32 mouse cellular contexts compared by ENCODE assay signal in the genomic region with DNA sequence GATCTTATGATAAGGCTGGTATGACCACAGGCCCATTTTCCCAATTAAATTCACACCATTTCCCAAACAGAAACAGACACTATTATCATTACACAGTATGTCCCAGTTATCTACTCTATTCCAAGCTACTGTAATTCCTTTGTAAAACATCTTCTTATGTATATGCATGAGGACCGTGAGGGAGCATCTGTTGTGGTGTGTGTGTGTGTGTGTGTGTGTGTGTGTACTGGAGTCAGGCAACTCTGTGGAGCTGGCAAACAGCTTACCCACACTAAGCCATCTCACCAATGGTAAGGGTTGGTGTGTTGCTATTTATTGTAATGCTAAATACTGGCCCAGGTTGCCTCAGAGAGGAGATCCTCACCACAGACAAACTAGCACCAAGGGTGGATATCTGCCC.
DNase-seq lines count a peak whose midpoint lies in the region; ATAC-seq lines count a peak whose summit lies in the region.
"Had no signal": no experiment of that assay in that cellular context is flagged by ENCODE, and none has a peak within 500 bp of the region (broad histone marks: within the 10 kb centered on the region; RNA-seq: fewer than 3 reads in every experiment).

No protein-coding gene starts in this region.

- no peak for DNase-seq in forebrain, embryonic 10.5 days (ENCODE audit: extremely low spot score, low spot score)
- peak; percentile 35 for DNase-seq in layer of hippocampus, adult 11-12 months (ENCODE audit: low spot score)
- DNase-seq in layer of hippocampus, postnatal 25 days (ENCODE audit: extremely low spot score in 1 of 2, low spot score in 1 of 2): no peak
- DNase-seq in right cerebral cortex, postnatal 10 days (ENCODE audit: low spot score in 2 of 2): peak; percentile 52 to 61
- no peak for DNase-seq in right cerebral cortex, postnatal 25 days
- no peak for DNase-seq in liver, embryonic 11.5 days (ENCODE audit: low spot score)
- DNase-seq: adrenal gland, adult 2 months; adrenal gland, postnatal 36 days; cerebellum, adult 11 months; cerebellum, adult 9-11 months; embryo, embryonic 11 days; gastrocnemius, postnatal 14 days; heart, postnatal 36 days; kidney, adult 9 months; kidney, postnatal 10 days; thymus, adult 2 months; thymus, postnatal 36 days had no signal

- H3K27me3 ChIP-seq in forebrain, embryonic 13.5 days: no peaks in the 10 kb centered on the region
- no peaks in the 10 kb centered on the region for H3K27me3 ChIP-seq in forebrain, embryonic 10.5 days (ENCODE audit: poor library complexity, severe bottlenecking)
- H3K27me3 ChIP-seq in midbrain, embryonic 15.5 days (replicated peaks): no peaks in the 10 kb centered on the region
- H3K27me3 ChIP-seq in liver, embryonic 11.5 days (replicated peaks; ENCODE audit: control insufficient read depth, insufficient read depth, low read length): no peaks in the 10 kb centered on the region
- H3K27me3 ChIP-seq: CH12.LX; embryonic facial prominence, embryonic 12.5 days; limb, embryonic 12.5 days; lung, embryonic 15.5 days; neural tube, embryonic 12.5 days had no signal

- H3K9me3 ChIP-seq in forebrain, embryonic 13.5 days (replicated peaks): no peaks in the 10 kb centered on the region
- no peaks in the 10 kb centered on the region for H3K9me3 ChIP-seq in forebrain, embryonic 10.5 days
- H3K9me3 ChIP-seq in midbrain, embryonic 15.5 days: no peaks in the 10 kb centered on the region
- H3K9me3 ChIP-seq in liver, embryonic 11.5 days (ENCODE audit: control insufficient read depth, low read length): no peaks in the 10 kb centered on the region
- H3K9me3 ChIP-seq: embryonic facial prominence, embryonic 12.5 days; heart, embryonic 10.5 days; limb, embryonic 12.5 days; lung, embryonic 15.5 days; midbrain, embryonic 10.5 days; neural tube, embryonic 12.5 days had no signal

- H3K4me2 ChIP-seq in forebrain, embryonic 13.5 days: no peak overlapping the region
- no peak overlapping the region for H3K4me2 ChIP-seq in midbrain, embryonic 15.5 days
- H3K4me2 ChIP-seq in liver, embryonic 11.5 days: no peak overlapping the region
- H3K4me2 ChIP-seq: embryonic facial prominence, embryonic 12.5 days; hindbrain, embryonic 14.5 days; limb, embryonic 12.5 days; lung, embryonic 15.5 days; neural tube, embryonic 12.5 days had no signal

- H3K4me1 ChIP-seq in forebrain, embryonic 13.5 days: no peaks in the 10 kb centered on the region
- no peaks in the 10 kb centered on the region for H3K4me1 ChIP-seq in forebrain, embryonic 10.5 days
- H3K4me1 ChIP-seq in midbrain, embryonic 15.5 days: no peaks in the 10 kb centered on the region
- no peaks in the 10 kb centered on the region for H3K4me1 ChIP-seq in liver, embryonic 11.5 days (replicated peaks; ENCODE audit: control insufficient read depth, insufficient read depth, low read length)
- H3K4me1 ChIP-seq: embryonic facial prominence, embryonic 12.5 days; heart, embryonic 10.5 days; limb, embryonic 12.5 days; lung, embryonic 15.5 days; midbrain, embryonic 10.5 days; neural tube, embryonic 12.5 days had no signal

- WGBS in forebrain, embryonic 13.5 days: 63% methylated on average over 1 of the region's 1 CpGs
- WGBS in forebrain, embryonic 10.5 days: 88% methylated on average over 1 of the region's 1 CpGs
- WGBS in midbrain, embryonic 15.5 days: 65% methylated on average over 1 of the region's 1 CpGs
- WGBS in liver, embryonic 11.5 days: 86% methylated on average over 1 of the region's 1 CpGs

- no peak overlapping the region for H3K9ac ChIP-seq in forebrain, embryonic 13.5 days
- H3K9ac ChIP-seq in midbrain, embryonic 15.5 days: no peak overlapping the region
- no peak overlapping the region for H3K9ac ChIP-seq in liver, embryonic 11.5 days (ENCODE audit: low read depth, low read length)
- H3K9ac ChIP-seq: embryonic facial prominence, embryonic 12.5 days; hindbrain, embryonic 14.5 days; limb, embryonic 12.5 days; lung, embryonic 15.5 days; neural tube, embryonic 12.5 days had no signal

- peak; percentile 81; the same call in 1 of the 2 replicates for ATAC-seq in forebrain, embryonic 13.5 days
- ATAC-seq in midbrain, embryonic 15.5 days (replicated peaks): no peak; the same call in 1 of the 2 replicates
- ATAC-seq in liver, embryonic 11.5 days (replicated peaks; ENCODE audit: low FRiP score): no peak
- ATAC-seq: activated CD4-positive, CD25-positive, alpha-beta regulatory T cell, adult 4 months; intestine, postnatal 0 days; midbrain, embryonic 16.5 days had no signal

- H3K27ac ChIP-seq in forebrain, embryonic 13.5 days: no peak overlapping the region
- no peak overlapping the region for H3K27ac ChIP-seq in forebrain, embryonic 10.5 days
- H3K27ac ChIP-seq in midbrain, embryonic 15.5 days: no peak overlapping the region
- H3K27ac ChIP-seq in liver, embryonic 11.5 days (ENCODE audit: low read depth, low read length): no peak overlapping the region
- H3K27ac ChIP-seq: embryonic facial prominence, embryonic 12.5 days; heart, embryonic 10.5 days; hindbrain, embryonic 14.5 days; limb, embryonic 12.5 days; lung, embryonic 15.5 days; midbrain, embryonic 10.5 days; neural tube, embryonic 12.5 days; stomach, postnatal 0 days had no signal

- no peak overlapping the region for H3K4me3 ChIP-seq in forebrain, embryonic 13.5 days
- H3K4me3 ChIP-seq in forebrain, embryonic 10.5 days: no peak overlapping the region
- no peak overlapping the region for H3K4me3 ChIP-seq in midbrain, embryonic 15.5 days
- H3K4me3 ChIP-seq in liver, embryonic 11.5 days (ENCODE audit: low read depth, low read length): no peak overlapping the region
- H3K4me3 ChIP-seq: embryonic facial prominence, embryonic 12.5 days; heart, embryonic 10.5 days; limb, embryonic 12.5 days; lung, embryonic 15.5 days; midbrain, embryonic 10.5 days; myocyte; neural tube, embryonic 12.5 days had no signal

- H3K36me3 ChIP-seq in forebrain, embryonic 13.5 days (ENCODE audit: poor library complexity, severe bottlenecking): peaks cover 39% of the 10 kb centered on the region
- H3K36me3 ChIP-seq in forebrain, embryonic 10.5 days (replicated peaks): peaks cover 50% of the 10 kb centered on the region
- H3K36me3 ChIP-seq in midbrain, embryonic 15.5 days (replicated peaks): peaks cover 6% of the 10 kb centered on the region; the same call in 1 of the 2 replicates
- H3K36me3 ChIP-seq in liver, embryonic 11.5 days (ENCODE audit: control insufficient read depth, insufficient read depth, low read length): peaks cover 3% of the 10 kb centered on the region; the same call in 1 of the 2 replicates

Comparison
In these comparisons a context has a peak if more than half of its experiments do, and no peak if none do; other contexts are left out.
1. DNase-seq: peak in layer of hippocampus, adult 11-12 months (single experiment) and right cerebral cortex, postnatal 10 days (2 of 2); none in forebrain, embryonic 10.5 days (single experiment), layer of hippocampus, postnatal 25 days (0 of 2), right cerebral cortex, postnatal 25 days (single experiment) and liver, embryonic 11.5 days (single experiment).